Mouse (Mus musculus): ENCODE results near the gene Nlrc5.

GRCm38 (mm10) chr8:94551471-94552422, 117.6 kb downstream of the Nlrc5 start:
- TF ChIP-seq CTCF (IDR thresholded peaks at IDR 0.05; ENCODE audit: extremely low read depth, insufficient read length, insufficient replicate concordance, low read depth, low read length) (no peak), POLR2A (IDR thresholded peaks at IDR 0.05; ENCODE audit: low read depth, low read length) (no peak)

Data from small intestine, adult 2 months (tissue).